8 mouse cellular contexts compared by ENCODE assay signal in the genomic region with DNA sequence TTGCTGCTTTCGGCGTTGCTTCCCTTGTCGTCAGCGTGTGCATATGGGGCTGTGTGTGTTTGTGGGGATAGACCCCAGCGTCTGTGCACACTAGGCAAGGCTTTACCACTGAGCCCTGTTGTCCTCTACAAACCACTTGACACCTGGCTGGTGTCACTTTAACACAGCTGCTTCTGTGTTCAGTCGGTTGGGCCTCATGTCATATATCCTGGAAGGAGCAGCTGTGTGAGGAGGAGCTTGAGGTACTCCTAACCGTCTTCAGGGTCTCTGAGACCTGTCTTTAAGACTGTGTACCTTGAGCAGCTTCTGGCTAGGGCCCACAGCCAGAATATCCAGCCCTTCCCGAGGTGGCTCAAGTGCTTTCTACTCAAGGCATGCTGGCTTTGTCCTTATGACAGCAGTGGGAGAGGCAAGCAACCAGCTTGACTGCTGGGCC. TPM values are rescaled to one million over a fixed set of nuclear protein-coding genes. Genes with fewer than 3 reads are reported as not detected.
DNase-seq lines count a peak whose midpoint lies in the region; ATAC-seq and TF ChIP-seq lines count a peak whose summit lies in the region.

No protein-coding gene starts in this region.

- no peaks in the 10 kb centered on the region for H3K27me3 ChIP-seq in embryonic facial prominence, embryonic 10.5 days (replicated peaks; ENCODE audit: low read depth, poor library complexity, severe bottlenecking)
- H3K27me3 ChIP-seq in limb, embryonic 10.5 days (ENCODE audit: low read depth, poor library complexity, severe bottlenecking), result no peaks in the 10 kb centered on the region
- no peaks in the 10 kb centered on the region for H3K27me3 ChIP-seq in neural tube, embryonic 14.5 days (ENCODE audit: control insufficient read depth, insufficient read depth, low read length)

- ATAC-seq in neural tube, embryonic 14.5 days (ENCODE audit: low read depth), result peak; percentile 26; the same call in 1 of the 2 replicates
- ATAC-seq in monocyte, adult 5-6 weeks (replicated peaks; ENCODE audit: insufficient number of reproducible peaks, low FRiP score, low TSS enrichment, poor library complexity, severe bottlenecking), result no peak
- ATAC-seq in cerebellum, adult (ENCODE audit: insufficient number of reproducible peaks, low FRiP score, low TSS enrichment), result no peak

- peak overlapping the region; percentile 47 for H3K4me2 ChIP-seq in neural tube, embryonic 14.5 days (ENCODE audit: low read depth, low read length)

- DNase-seq in gastrocnemius, adult 2 months, result no peak
- DNase-seq in gastrocnemius, postnatal 36 days, result no peak
- DNase-seq in embryonic facial prominence, embryonic 10.5 days (ENCODE audit: low spot score), result no peak
- no peak for DNase-seq in limb, embryonic 10.5 days (ENCODE audit: low spot score)
- no peak for DNase-seq in left cerebral cortex, adult 8-10 months (ENCODE audit: low spot score in 2 of 2)

- intact Hi-C loops in gastrocnemius, adult 2 months (cut with DNase I), result no loop called here
- intact Hi-C loops in gastrocnemius, postnatal 36 days (cut with DNase I), result no loop called here

- H3K36me3 ChIP-seq in embryonic facial prominence, embryonic 10.5 days (replicated peaks), result peaks cover 4% of the 10 kb centered on the region
- peaks cover 11% of the 10 kb centered on the region; the same call in 1 of the 2 replicates for H3K36me3 ChIP-seq in limb, embryonic 10.5 days
- H3K36me3 ChIP-seq in neural tube, embryonic 14.5 days (ENCODE audit: control insufficient read depth, insufficient read depth, low read length), result no peaks in the 10 kb centered on the region

- no peak overlapping the region; the same call in none of the 2 replicates for H3K9ac ChIP-seq in neural tube, embryonic 14.5 days (replicated peaks; ENCODE audit: low read depth, low read length)

- TF ChIP-seq CTCF in gastrocnemius, adult 2 months (IDR thresholded peaks at IDR 0.05), result no peak

- H3K27ac ChIP-seq in gastrocnemius, adult 2 months, result peak overlapping the region; percentile 99
- H3K27ac ChIP-seq in embryonic facial prominence, embryonic 10.5 days (replicated peaks), result peak overlapping the region; percentile 75
- peak overlapping the region; percentile 3; the same call in 1 of the 2 replicates for H3K27ac ChIP-seq in limb, embryonic 10.5 days
- peak overlapping the region; percentile 85 for H3K27ac ChIP-seq in neural tube, embryonic 14.5 days (ENCODE audit: low read depth, low read length)

- peaks cover 67% of the 10 kb centered on the region for H3K4me1 ChIP-seq in embryonic facial prominence, embryonic 10.5 days
- H3K4me1 ChIP-seq in limb, embryonic 10.5 days, result peaks cover 41% of the 10 kb centered on the region
- H3K4me1 ChIP-seq in neural tube, embryonic 14.5 days (ENCODE audit: control insufficient read depth, insufficient read depth, low read length), result peaks cover 69% of the 10 kb centered on the region

- WGBS in embryonic facial prominence, embryonic 10.5 days, result 77% methylated on average over 8 of the region's 8 CpGs
- WGBS in limb, embryonic 10.5 days, result 67% methylated on average over 8 of the region's 8 CpGs
- 28% methylated on average over 8 of the region's 8 CpGs for WGBS in neural tube, embryonic 14.5 days

- H3K4me3 ChIP-seq in gastrocnemius, adult 2 months, result peak overlapping the region; percentile 83
- H3K4me3 ChIP-seq in embryonic facial prominence, embryonic 10.5 days, result no peak overlapping the region
- H3K4me3 ChIP-seq in limb, embryonic 10.5 days, result no peak overlapping the region
- H3K4me3 ChIP-seq in neural tube, embryonic 14.5 days (ENCODE audit: low read depth, low read length), result peak overlapping the region; percentile 17; the same call in 1 of the 2 replicates

- H3K9me3 ChIP-seq in embryonic facial prominence, embryonic 10.5 days, result no peaks in the 10 kb centered on the region
- no peaks in the 10 kb centered on the region for H3K9me3 ChIP-seq in limb, embryonic 10.5 days (replicated peaks)
- no peaks in the 10 kb centered on the region for H3K9me3 ChIP-seq in neural tube, embryonic 14.5 days (ENCODE audit: control insufficient read depth, low read length)

RNA-seq across cellular contexts. Expression of a gene that starts 7.3 kb away (rescaled TPM):
- total RNA-seq in gastrocnemius, adult 2 months (2021), result 100 to 1,000 TPM; 730 to 837 TPM
- total RNA-seq in gastrocnemius, postnatal 36 days (2021), result 100 to 1,000 TPM; 685 to 809 TPM
- polyA plus RNA-seq in embryonic facial prominence, embryonic 10.5 days (2016; fragmentation: Nextera tagmentation; extraction: Ambion mirVana), result 47.1 and 49.0 TPM in 2 replicates
- polyA plus RNA-seq in limb, embryonic 10.5 days (2016; fragmentation: Nextera tagmentation; extraction: Ambion mirVana), result 36.2 and 41.0 TPM in 2 replicates
- 144 and 154 TPM in 2 replicates for polyA plus RNA-seq in neural tube, embryonic 14.5 days (2014; fragmentation: Nextera tagmentation; extraction: Ambion mirVana)
- total RNA-seq in monocyte, adult 5-6 weeks (2017), result 1,204 to 1,488 TPM (median 1,482 TPM) in 3 replicates
- total RNA-seq in left cerebral cortex, adult 8-10 months (2022), result 1,000 to 10,000 TPM; 1,605 to 1,722 (median 1,654) TPM

Comparison
In these comparisons a context has a peak if more than half of its experiments do, and no peak if none do; other contexts are left out.
1. H3K27ac ChIP-seq: peak in every context shown above with its lines; median percentile 99 in gastrocnemius, adult 2 months; 85 in neural tube, embryonic 14.5 days; 75 in embryonic facial prominence, embryonic 10.5 days; 3 in limb, embryonic 10.5 days.
2. H3K4me3 ChIP-seq: peak in gastrocnemius, adult 2 months (single experiment) and neural tube, embryonic 14.5 days (single experiment); none in embryonic facial prominence, embryonic 10.5 days (single experiment) and limb, embryonic 10.5 days (single experiment).